In genomic region chr7:17003230-17003960, GRCm38 (mm10) we compare ENCODE assay signal across 10 mouse cellular contexts. TPM values are rescaled to one million over a fixed set of nuclear protein-coding genes. Genes with fewer than 3 reads are reported as not detected.
DNase-seq lines count a peak whose midpoint lies in the region; ATAC-seq lines count a peak whose summit lies in the region.
"Had no signal": no experiment of that assay in that cellular context is flagged by ENCODE, and none has a peak within 500 bp of the region (broad histone marks: within the 10 kb centered on the region; RNA-seq: fewer than 3 reads in every experiment).

No protein-coding gene starts in this region.

- H3K4me3 ChIP-seq in lung, embryonic 15.5 days: no peak overlapping the region
- no peak overlapping the region for H3K4me3 ChIP-seq in stomach, embryonic 15.5 days (replicated peaks)

- no peak overlapping the region for H3K9ac ChIP-seq in lung, embryonic 15.5 days
- no peak overlapping the region for H3K9ac ChIP-seq in stomach, embryonic 15.5 days

- H3K4me2 ChIP-seq in lung, embryonic 15.5 days: no peak overlapping the region
- H3K4me2 ChIP-seq in stomach, embryonic 15.5 days: no peak overlapping the region

- no peak for DNase-seq in cerebellum, postnatal 4 days (ENCODE audit: low spot score in 2 of 2)
- DNase-seq in lung, postnatal 14 days: no peak
- peak; percentile 69 for DNase-seq in kidney, adult 11 months
- DNase-seq in urinary bladder, postnatal 36 days (ENCODE audit: low spot score in 2 of 2): no peak
- DNase-seq: adrenal gland, adult 8-10 months had no signal

- peaks cover 11% of the 10 kb centered on the region; the same call in 1 of the 2 replicates for H3K4me1 ChIP-seq in lung, embryonic 15.5 days
- H3K4me1 ChIP-seq in stomach, embryonic 15.5 days: peaks cover 3% of the 10 kb centered on the region; the same call in 1 of the 2 replicates

- 67% methylated on average over 7 of the region's 7 CpGs for WGBS in lung, embryonic 15.5 days
- WGBS in stomach, embryonic 15.5 days: 71% methylated on average over 7 of the region's 7 CpGs

- ATAC-seq in cerebellum, adult (ENCODE audit: insufficient number of reproducible peaks, low FRiP score, low TSS enrichment): peak; percentile 33; the same call in 1 of the 2 replicates
- no peak for ATAC-seq in lung, embryonic 15.5 days (ENCODE audit: borderline replicate concordance, extremely low read depth, low FRiP score, low TSS enrichment)
- no peak for ATAC-seq in stomach, embryonic 15.5 days (ENCODE audit: insufficient read depth, low FRiP score, low read depth)
- ATAC-seq in megakaryocyte, adult 5-6 weeks (ENCODE audit: poor library complexity, severe bottlenecking): no peak

- H3K9me3 ChIP-seq in lung, embryonic 15.5 days: no peaks in the 10 kb centered on the region
- H3K9me3 ChIP-seq in stomach, embryonic 15.5 days: no peaks in the 10 kb centered on the region

- no peaks in the 10 kb centered on the region for H3K27me3 ChIP-seq in lung, embryonic 15.5 days
- H3K27me3 ChIP-seq in stomach, embryonic 15.5 days (replicated peaks): no peaks in the 10 kb centered on the region

- peak overlapping the region; percentile 38; the same call in 1 of the 2 replicates for H3K27ac ChIP-seq in lung, embryonic 15.5 days
- H3K27ac ChIP-seq in stomach, embryonic 15.5 days: peak overlapping the region; percentile 32; the same call in 1 of the 2 replicates

- H3K36me3 ChIP-seq in lung, embryonic 15.5 days: peaks cover 76% of the 10 kb centered on the region
- H3K36me3 ChIP-seq in stomach, embryonic 15.5 days: peaks cover 51% of the 10 kb centered on the region

RNA-seq across cellular contexts. Expression of gene Ccdc8, which starts 10.9 kb away (rescaled TPM):
- 34.9 and 35.9 TPM in 2 replicates for polyA plus RNA-seq in lung, embryonic 15.5 days (2015; fragmentation: Nextera tagmentation; extraction: Ambion mirVana)
- polyA plus RNA-seq in stomach, embryonic 15.5 days (2015; fragmentation: Nextera tagmentation; extraction: Ambion mirVana): 29.4 and 33.3 TPM in 2 replicates
- 0.02 and 0.07 TPM in 2 replicates for total RNA-seq in megakaryocyte, adult 5-6 weeks (2015)
- 0.40 and 0.69 TPM in 2 replicates for total RNA-seq in megakaryocyte, adult 5-6 weeks (2017)

RNA-seq across cellular contexts. Expression of gene Gm42372, which starts 20.5 kb away (rescaled TPM):
- 0.16 and 0.17 TPM in 2 replicates for polyA plus RNA-seq in lung, embryonic 15.5 days (2015; fragmentation: Nextera tagmentation; extraction: Ambion mirVana)
- polyA plus RNA-seq in stomach, embryonic 15.5 days (2015; fragmentation: Nextera tagmentation; extraction: Ambion mirVana): 0.31 and 0.34 TPM in 2 replicates
- total RNA-seq in megakaryocyte, adult 5-6 weeks (2015): 0.18 TPM in 1 of 2 replicates, not detected in the other
- 0.04 and 0.11 TPM in 2 replicates for total RNA-seq in megakaryocyte, adult 5-6 weeks (2017)
- total RNA-seq: gastrocnemius, postnatal 25 days had no signal

RNA-seq across cellular contexts. Expression of gene Ppp5c, which starts 24.3 kb away (rescaled TPM):
- polyA plus RNA-seq in lung, embryonic 15.5 days (2015; fragmentation: Nextera tagmentation; extraction: Ambion mirVana): 107 and 110 TPM in 2 replicates
- polyA plus RNA-seq in stomach, embryonic 15.5 days (2015; fragmentation: Nextera tagmentation; extraction: Ambion mirVana): 92.9 and 95.7 TPM in 2 replicates
- 39.9 and 51.4 TPM in 2 replicates for total RNA-seq in megakaryocyte, adult 5-6 weeks (2015)
- total RNA-seq in megakaryocyte, adult 5-6 weeks (2017): 31.6 and 33.1 TPM in 2 replicates

RNA-seq across cellular contexts. Expression of gene Pnmal1, which starts 43.9 kb away (rescaled TPM):
- polyA plus RNA-seq in lung, embryonic 15.5 days (2015; fragmentation: Nextera tagmentation; extraction: Ambion mirVana): 0.11 and 0.36 TPM in 2 replicates
- polyA plus RNA-seq in stomach, embryonic 15.5 days (2015; fragmentation: Nextera tagmentation; extraction: Ambion mirVana): 2.9 and 3.6 TPM in 2 replicates
- not detected in 2 replicates for total RNA-seq in megakaryocyte, adult 5-6 weeks (2015)
- not detected in 2 replicates for total RNA-seq in megakaryocyte, adult 5-6 weeks (2017)
- total RNA-seq: gastrocnemius, postnatal 25 days had no signal

RNA-seq across cellular contexts. Expression of gene Hif3a, which starts 58.8 kb away (rescaled TPM):
- 37.6 and 41.5 TPM in 2 replicates for polyA plus RNA-seq in lung, embryonic 15.5 days (2015; fragmentation: Nextera tagmentation; extraction: Ambion mirVana)
- 47.3 and 54.9 TPM in 2 replicates for polyA plus RNA-seq in stomach, embryonic 15.5 days (2015; fragmentation: Nextera tagmentation; extraction: Ambion mirVana)
- total RNA-seq in megakaryocyte, adult 5-6 weeks (2015): 0.11 and 0.25 TPM in 2 replicates
- total RNA-seq in megakaryocyte, adult 5-6 weeks (2017): 0.24 TPM in 1 of 2 replicates, not detected in the other
